Mouse (Mus musculus): ENCODE data around the gene Zfp661.

DNA sequence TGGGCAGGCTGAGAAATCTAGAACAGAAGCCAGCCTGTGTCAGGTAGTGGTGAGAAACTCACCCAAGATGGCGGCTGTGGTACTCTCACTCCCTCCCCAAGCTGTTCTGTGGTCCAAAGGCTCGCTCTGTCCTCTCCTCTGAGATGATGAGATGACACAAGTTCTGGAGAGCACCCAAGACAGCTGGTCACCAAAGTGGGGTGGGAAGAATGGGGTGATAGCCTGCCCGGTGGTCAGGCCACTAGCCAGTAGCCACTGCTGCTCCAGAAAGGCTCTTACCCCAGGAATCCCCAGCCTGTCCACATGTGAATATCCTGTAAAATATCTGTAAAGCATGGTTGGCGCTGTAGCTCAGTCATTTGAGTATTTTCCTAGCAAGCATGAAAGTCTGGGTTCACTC lies 25.4 kb upstream of the Zfp661 start:
- TF ChIP-seq POLR2A (IDR thresholded peaks at IDR 0.05; ENCODE audit: insufficient read depth, low read depth, low read length) (no peak), CTCF (IDR thresholded peaks at IDR 0.05; ENCODE audit: insufficient read depth, low read depth, low read length) (no peak)
